Mouse (Mus musculus) kidney, adult 2 months (tissue): ENCODE measurements around the gene Brms1.

Experiments used
- CTCF ChIP-seq: fragments of 200-500 bp; conservative IDR thresholded peaks from 2 replicates; pipeline ENCODE4 v1.5.1; 2011; ENCODE audit warnings: low read depth, mild to moderate bottlenecking, control low read depth, low read length, moderate library complexity, mixed read lengths; ENCODE audit not compliant: insufficient read depth, insufficient read length
- POLR2A ChIP-seq: fragments of 200-500 bp; IDR thresholded peaks from one replicate; pipeline ENCODE4 v1.6.1; 2011; ENCODE audit warnings: low read depth, low read length, control low read depth

GRCm38 (mm10) chr19:5094746-5095417 is 53.7 kb downstream of the Brms1 start:
- TF ChIP-seq CTCF (no peak), POLR2A (no peak)
